Mouse (Mus musculus) thymus, postnatal 0 days (tissue): ENCODE data around the gene Morc1. TPM values are rescaled to one million over a fixed set of nuclear protein-coding genes. Genes with fewer than 3 reads are reported as not detected.

ENCODE experiments used
- DNase-seq: peaks from one replicate; pipeline ENCODE4 v3.0.0-alpha.2; 2015; ENCODE audit warnings: low spot score
- polyA plus RNA-seq: library from polyadenylated mRNA; unstranded; fragments of >200 nt; fragmentation: Nextera tagmentation; extraction: Ambion mirVana; gene quantifications from 2 replicates; pipeline ENCODE4 v1.2.1, GENCODE M21; 2015

The Morc1 gene
- polyA plus RNA-seq = 10.1 and 12.4 TPM in 2 replicates

DNA sequence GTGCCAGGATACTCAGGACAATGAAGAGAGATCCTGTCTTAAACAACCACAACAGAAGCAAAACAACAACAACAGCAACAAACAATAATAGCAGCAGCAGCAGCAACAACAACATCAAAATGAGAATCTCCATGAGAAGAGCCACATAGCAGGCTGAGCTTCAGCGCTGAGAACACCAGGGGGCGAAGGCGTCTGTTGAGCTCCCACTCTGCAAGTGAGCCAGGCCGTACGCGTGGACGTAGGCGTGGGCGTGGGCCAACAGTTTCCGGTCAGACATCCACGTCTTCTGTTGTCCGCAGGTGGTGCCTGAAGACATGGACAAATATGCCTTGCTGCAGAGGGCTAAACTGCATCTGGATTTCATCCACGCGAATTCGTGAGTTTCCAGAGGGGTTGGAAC is at the start of gene Morc1:
Gene Morc1 (plus strand): TSS at position 211 of the 400 bp plus-strand sequence.
- DNase-seq = no peak

DNA sequence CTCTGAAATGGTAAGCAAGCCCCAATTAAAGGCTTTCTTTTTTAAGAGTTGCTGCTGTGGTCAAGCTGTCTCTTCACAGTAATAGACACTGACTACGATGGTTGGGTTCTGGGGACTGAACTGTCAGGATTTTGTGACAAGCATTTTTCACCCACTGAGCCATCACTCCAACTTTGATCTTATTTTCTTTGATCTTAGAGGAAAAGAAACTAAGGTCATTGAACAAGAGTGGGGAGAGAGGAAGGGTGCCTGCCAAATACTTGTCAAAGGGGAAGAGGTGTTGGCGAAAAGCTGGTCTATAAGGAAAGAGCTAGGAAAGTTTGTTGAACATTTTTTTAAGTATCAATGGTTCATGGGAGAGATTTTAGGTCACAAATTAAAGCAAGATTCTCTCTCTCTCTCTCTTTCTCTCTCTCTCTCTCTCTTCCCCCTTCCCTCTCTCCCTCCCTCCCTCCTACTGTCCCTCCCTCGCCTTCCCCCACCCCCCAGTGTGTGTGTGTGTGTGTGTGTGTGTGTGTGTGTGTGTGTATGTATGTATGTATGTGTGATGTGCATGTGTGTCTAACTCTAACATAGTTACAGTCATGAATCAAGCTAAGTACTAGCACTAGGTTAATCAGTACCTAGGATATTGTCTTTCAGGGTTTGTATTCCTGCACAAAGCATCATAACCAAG is 47.3 kb upstream of the Morc1 start:
- DNase-seq = no peak

GRCm38 (mm10) chr16:48386982-48387381 is 44.1 kb upstream of the Morc1 start:
- DNase-seq = no peak

- DNase-seq = no peak
These were observed 35.8 kb upstream of the Morc1 start for GRCm38 (mm10) chr16:48395278-48395677.

DNA sequence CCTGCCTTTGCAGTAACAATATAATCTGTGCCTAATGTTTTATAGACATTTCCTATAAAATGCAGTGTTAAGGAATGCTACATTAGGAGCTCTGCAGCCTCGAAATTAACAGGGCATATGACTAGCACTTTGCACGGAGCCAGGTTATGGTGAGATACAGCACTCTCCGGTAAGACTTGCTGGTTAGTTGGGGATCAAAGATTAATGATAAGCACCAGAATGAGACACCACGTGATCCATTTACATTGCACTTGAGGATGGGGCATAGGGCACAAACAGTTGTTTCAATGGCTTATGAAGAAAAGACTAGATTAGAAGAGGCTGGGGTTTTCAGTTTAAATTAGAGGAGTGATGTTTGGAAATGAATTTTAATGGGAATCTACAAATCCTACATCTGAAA is 28.1 kb upstream of the Morc1 start:
- no peak for DNase-seq

DNA sequence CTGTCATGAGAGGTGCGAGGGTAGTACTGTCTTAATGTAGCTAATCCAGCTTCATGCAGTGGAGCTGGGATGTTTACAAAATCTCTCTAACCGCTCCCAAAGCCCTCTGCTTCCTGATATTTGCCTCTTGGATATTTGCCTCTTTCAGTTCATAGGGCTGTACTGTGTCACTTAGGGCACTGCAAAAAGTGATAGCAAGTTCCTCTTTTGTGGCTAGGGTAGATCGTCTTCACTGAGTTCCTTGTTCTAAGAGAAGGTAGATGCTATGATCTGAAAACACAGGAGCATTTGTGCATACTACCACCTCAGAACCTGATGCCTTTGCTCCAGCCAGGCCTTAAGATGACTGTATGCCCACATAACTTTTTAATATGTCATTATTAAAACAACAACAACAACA is 27.6 kb upstream of the Morc1 start:
- no peak for DNase-seq

DNA sequence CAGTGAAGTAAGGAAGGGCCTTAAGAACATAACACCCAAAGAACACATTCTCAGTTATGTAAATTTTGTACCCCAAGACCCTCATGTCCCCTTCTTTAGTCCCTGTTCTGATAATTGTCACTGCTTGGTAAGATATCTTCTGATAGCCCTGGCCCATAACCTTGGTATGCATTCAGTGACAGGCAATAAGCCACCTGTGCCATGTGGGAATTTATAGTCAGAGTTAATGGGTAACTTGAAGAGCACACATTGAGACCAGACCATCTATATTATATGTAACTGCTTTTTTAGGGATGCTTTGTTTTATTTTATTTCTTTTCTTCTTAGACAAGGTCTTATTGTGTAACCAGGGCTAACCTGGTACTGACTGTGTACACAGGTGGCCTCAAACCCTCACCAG is 27.0 kb upstream of the Morc1 start:
- DNase-seq = no peak

- no peak for DNase-seq
These were observed 25.2 kb upstream of the Morc1 start for GRCm38 (mm10) chr16:48405674-48406403.

DNA sequence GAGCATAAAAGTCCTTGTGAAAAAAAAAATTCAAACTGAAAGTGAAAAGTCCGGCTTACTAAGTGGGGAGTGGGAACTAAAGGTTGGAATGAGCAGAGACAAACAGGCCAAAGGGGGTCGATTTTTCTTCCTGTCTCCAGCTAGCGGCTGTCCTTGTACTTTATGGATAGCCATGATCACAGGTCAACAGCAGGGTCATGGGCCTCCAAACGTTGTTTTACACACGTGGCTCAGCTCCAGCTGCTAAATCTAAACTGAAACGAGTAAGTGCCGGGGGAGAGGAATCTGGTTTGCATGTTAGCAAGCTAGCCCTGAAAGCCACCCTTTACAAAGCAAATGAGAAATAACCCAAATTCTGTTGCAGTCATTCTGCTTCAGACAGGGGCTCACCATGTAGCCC is 21.5 kb upstream of the Morc1 start:
- DNase-seq = no peak

DNA sequence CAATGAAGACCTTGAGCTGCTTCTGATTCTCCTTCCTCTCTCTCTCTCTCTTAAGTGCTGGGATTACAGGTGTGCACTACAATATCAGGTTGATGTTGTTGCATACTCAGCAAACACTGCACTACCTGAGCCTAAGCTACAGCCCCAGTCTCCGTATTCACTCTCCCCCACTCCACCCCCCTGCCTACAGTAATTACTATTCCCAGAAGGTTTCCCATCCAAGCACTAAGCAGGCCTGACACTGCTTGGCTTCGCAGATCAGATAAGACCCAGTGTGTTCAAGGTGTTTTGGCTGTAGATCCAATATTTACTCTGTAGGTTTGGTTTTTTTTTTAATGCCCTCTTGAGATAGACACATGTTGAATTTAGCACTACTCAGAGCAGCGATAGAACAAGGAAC is 20.9 kb upstream of the Morc1 start:
- no peak for DNase-seq

DNA sequence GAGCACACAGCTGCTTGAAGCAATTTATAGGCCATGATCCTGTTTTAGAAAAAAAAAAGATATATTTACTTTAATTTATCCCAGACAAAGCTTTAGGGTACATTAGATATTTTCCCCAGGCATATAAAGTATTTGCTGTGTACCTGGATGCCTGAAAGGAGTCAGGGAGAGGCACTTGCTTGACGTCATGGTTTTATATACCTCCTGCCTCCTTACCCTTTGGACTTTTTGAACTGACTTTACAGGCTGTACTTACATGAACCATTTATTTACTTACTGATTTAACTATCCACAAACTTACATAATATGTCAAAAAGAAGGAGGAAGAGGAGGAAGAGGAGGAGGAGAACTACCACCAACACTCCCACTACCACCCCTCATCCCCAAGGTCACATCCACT is 18.8 kb upstream of the Morc1 start, which contains the start of gene Gm5485:
Gene Gm5485 (minus strand): TSS at position 171 of the 400 bp plus-strand sequence.
- no peak for DNase-seq

DNA sequence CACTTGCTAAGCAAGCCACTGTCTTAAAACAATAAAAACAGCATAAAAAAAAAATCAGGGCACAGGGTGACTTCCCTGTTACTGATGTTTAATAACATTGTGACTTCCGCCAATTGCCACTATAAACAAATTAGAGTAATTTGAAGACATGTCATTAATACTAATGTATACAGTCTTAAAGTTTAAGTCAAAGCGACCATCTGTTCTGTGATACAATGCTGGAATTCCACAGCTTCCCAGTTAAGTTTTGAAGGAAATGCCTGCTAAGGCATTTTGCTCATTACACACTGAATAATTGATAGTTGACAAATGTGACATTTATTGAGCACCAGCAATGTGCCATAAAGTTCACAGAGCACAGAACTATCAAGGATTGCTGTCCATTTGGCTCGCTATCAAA is 12.5 kb upstream of the Morc1 start:
- no peak for DNase-seq

DNA sequence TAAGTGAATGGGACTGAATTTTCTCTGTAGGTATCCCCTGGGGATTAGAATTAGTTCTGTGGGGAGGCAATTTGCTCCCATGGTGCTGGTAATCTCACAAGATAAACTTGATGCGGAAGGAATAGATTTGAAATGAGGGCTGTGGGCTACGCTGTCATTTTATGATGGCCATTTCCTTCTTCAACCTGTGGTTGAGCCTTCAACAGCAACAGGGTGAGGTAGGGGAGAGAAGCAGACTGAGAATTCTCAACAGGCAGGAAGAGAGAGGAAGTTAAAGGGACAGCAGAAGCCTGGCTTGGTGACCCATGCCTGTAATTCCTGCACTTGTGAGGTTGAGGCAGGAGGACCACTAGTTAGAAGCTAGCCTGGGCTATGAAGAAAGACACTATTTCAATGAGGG is 12.0 kb upstream of the Morc1 start:
- DNase-seq = no peak

GRCm38 (mm10) chr16:48422501-48422900 is 8.5 kb upstream of the Morc1 start:
- no peak for DNase-seq

DNA sequence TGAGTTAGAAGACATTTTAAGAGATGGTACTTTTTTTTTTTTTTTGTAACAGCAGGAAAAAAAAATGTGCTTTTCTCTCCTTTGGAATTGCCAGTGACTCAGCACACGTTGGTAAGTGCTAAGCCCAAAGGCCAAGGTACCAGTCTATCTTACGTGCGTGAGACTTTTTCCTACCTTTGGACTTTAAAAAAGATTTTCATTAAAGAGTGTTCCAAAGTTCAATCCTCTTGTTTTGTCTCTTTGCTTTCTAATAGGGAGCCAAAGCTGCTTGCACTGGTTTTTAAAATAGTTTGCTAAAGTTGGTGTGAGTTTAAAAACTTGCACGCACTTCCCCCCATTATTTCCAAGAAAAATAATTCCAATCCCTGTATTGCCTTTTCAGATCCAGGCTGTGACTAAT is 7.0 kb upstream of the Morc1 start:
- DNase-seq = no peak

GRCm38 (mm10) chr16:48429427-48429826 is 1.6 kb upstream of the Morc1 start:
- DNase-seq = no peak

- DNase-seq = no peak
These were observed 4.4 kb downstream of the Morc1 start for GRCm38 (mm10) chr16:48435454-48435853.

GRCm38 (mm10) chr16:48437476-48437875 is 6.4 kb downstream of the Morc1 start:
- DNase-seq = no peak

DNA sequence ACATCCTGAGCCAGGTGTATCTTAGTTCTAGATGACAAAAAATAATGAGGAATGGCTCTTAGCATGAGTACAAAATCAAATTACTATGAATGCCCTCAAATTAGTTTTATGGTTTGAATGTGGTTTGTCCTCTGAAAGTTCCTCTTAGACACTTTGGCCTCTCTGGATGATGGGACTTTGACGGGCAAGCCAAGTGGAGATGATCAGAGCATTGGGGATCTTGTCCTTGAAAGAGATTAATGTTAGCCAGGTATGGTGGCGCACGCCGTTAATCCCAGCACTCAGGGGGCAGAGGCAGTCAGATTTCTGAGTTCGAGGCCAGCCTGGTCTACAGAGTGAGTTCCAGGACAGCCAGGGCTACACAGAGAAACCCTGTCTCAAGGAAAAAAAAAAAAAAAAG is 13.6 kb downstream of the Morc1 start:
- no peak for DNase-seq

- DNase-seq = no peak
These were observed 15.3 kb downstream of the Morc1 start for GRCm38 (mm10) chr16:48446161-48446925.

DNA sequence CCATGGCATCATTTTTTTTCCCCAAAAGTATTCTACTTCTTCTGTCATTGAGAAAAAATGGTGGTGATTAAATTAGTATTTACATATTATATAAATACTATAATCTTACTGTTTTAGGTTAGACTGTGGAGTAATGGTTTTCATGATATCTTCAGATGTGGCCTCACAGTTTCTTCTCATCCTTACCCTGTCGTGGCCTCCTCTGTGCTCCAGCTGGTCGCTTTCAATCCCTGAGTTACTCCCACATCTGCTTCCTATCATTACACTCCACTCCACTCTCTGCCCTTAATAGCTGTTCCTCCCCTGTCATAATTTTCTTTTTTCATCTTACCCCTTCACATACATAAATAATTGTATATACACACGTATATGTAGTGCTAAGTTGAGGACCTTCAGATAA is 22.2 kb downstream of the Morc1 start:
- DNase-seq = no peak

DNA sequence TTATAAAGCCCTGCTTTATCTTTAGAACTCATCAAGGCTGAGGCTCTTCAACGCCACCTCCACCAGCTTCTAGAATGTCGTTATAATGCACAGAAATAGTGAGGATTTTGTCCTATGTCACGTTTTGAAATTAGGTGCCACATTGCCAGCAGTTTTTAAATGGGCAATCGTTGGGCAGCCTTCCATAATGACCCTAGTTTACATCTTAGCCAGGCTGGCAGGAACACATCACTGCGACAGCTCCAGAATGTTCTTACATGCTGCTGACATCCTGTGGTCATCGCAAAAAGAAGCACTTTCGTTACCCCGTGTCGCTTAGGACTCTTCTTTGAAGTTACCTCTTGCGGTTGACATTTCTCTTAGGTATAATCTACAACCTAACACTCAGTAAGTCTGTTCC is 42.4 kb downstream of the Morc1 start:
- DNase-seq = no peak
